Mouse (Mus musculus) layer of hippocampus, adult 9-10 months (tissue): ENCODE measurements around the gene Wipf2.
A peak's percentile ranks its signal among the peaks of the same experiment; 100 is the strongest.
"Not testable (repeated sequence)": the region's sequence is repeated elsewhere in the genome, so short reads cannot be mapped to it uniquely, and the experiment has no call there.

Experiments
- DNase-seq: peaks from one replicate; pipeline ENCODE4 v3.0.0; 2022; ENCODE audit warnings: low spot score

The Wipf2 gene

DNA sequence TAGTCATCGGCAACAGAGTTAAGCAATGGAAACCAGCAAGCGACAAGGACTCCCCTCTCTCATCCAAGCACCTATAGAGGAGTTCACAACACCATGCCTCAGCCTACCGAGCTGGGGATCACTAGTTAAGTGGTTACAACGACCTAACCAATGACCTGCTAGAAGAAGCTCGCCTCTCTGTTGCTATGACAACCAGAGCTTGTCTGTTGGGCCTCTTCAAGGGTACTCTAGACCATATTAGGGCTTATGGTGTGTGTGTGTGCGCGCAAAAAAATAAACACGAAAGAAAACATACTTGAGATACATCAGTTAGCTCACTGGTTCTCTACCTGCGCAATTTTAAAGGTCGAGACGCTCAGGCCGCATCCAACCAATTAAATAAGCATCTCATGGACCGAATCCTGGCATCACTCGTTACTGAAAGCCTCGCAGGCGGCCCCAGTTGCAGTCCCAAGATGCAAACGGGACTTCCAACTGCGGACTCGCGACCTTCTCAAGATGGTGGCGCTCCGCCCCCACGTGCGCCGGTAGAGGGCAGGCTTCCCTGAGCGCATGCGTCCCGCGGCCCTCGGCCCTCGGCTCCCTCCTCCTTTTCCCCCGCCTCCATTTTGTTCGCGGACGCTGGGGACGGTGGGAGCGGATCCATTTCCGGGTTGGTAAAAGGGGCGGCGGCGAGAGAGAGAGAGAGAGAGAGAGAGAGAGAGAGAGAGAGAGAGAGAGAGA, at the start of gene Wipf2:
TSS of gene Wipf2 (plus strand) at position 611 of the 723 bp plus-strand sequence.
- DNase-seq = peak; percentile 86

GRCm38 (mm10) chr11:98816706-98817239, 46.7 kb upstream of the Wipf2 start:
- no peak for DNase-seq

DNA sequence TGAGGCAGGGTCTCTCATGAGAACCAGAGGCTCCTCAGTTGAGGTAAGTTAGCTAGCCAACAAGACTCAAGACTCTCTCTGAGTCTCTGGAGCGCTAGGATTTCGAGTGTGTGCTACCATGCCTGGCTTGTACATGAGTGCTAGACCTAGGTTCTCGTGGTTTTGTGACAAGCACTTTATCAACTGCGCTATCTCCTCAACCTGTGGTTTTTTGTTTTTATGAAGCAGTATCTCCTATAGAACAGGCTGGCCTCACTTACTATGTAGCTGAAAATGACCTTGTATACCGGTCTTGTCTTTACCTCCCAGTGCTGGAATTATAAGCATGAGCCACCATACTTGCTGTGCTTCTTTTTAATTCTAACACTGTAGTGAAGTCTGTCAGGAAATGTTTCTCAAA, 42.5 kb upstream of the Wipf2 start:
- no peak for DNase-seq

GRCm38 (mm10) chr11:98826071-98826470, 37.4 kb upstream of the Wipf2 start:
- DNase-seq = not testable (repeated sequence)

GRCm38 (mm10) chr11:98827877-98828276, 35.6 kb upstream of the Wipf2 start:
- DNase-seq = no peak

GRCm38 (mm10) chr11:98829091-98829775, 34.2 kb upstream of the Wipf2 start:
- no peak for DNase-seq

GRCm38 (mm10) chr11:98829875-98830274, 33.6 kb upstream of the Wipf2 start:
- no peak for DNase-seq

DNA sequence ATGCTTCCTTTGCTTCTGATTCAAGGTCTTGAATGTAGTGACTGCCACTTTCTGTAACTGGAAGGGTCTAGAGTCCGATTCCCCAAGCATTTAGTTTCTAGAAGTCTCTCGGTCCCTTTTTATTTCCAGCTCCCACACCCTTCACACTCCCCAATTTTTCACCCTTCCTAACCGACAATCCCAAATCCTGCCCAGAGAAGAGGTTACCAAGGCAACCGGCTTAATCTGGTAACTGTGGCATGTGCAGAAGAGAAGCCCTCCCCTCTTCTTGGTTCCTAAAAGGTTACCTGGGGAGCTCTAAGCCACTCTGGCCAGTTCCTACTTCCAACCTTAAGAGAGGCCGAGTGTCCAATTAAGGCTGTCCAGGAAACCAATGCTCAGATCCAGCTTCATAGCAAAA, 28.1 kb upstream of the Wipf2 start:
- DNase-seq = no peak

DNA sequence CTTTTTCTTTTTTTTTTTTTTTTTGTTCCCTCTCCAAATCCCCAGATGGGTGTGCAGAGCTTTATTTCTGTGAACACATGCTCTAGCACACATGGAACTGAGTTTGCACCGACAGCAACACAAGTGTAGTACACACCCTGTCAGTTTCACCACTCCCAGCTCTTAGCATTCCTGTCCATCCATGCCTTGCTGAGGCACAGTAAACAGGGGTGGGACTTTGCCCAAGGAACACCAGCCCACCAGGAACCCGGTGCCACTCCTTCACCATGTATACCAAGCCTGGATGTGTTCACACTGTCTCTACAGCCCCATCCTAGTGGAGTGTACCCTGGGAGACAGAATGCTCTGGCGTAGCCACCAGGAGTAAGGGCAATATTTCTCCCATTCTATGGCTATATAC, 27.7 kb upstream of the Wipf2 start:
- DNase-seq = no peak

DNA sequence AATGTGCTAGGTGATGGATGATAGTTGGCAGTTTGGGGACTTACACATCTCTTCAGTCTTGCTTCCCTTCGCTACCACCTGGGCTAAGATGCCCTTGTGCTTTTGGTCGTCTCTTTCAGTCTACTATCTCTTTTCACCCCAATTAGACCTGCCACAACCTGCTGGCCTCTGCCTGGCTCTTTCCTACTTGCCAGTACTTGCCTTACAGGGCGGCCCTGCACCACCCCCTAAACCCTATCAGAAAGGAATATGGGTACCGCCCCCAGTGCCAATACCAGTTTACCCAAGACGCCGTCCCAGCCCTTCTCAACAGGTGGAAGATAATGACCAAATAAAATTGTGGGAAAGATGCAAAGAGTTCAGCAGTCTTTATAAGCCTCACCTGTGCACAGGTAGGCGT, 27.3 kb upstream of the Wipf2 start:
- no peak for DNase-seq

DNA sequence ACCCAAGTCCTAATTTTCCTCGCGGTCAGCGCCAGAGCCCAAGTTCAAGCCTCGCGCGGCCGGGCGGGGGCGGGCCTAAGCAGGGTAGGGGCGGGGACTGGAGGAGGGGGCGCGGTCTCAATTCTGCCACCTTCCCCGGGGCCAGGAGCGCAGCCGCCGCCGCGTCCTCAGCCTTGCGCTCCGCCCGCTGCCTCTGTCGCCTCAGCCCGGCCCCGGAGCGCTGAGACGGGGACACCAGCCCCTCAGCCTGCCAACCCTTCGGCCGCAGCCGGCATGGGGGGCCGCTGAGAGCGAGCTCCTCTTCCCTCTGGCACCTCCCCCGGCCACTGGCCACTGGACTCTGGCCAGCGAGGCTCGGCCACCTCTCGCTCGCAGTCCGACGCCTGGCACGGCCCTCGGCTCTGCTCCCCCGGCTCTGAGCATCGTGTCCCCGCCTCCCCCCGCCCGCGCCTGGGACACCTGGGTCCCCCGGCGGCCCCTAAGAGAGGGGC, 26.7 kb upstream of the Wipf2 start, which contains the start of gene Rapgefl1:
TSS of gene Rapgefl1 (plus strand) at position 135 of the 491 bp plus-strand sequence.
- DNase-seq = no peak

- no peak for DNase-seq
These were observed 26.2 kb upstream of the Wipf2 start for GRCm38 (mm10) chr11:98837231-98837704.

GRCm38 (mm10) chr11:98837917-98838316, 25.5 kb upstream of the Wipf2 start:
- DNase-seq = no peak

DNA sequence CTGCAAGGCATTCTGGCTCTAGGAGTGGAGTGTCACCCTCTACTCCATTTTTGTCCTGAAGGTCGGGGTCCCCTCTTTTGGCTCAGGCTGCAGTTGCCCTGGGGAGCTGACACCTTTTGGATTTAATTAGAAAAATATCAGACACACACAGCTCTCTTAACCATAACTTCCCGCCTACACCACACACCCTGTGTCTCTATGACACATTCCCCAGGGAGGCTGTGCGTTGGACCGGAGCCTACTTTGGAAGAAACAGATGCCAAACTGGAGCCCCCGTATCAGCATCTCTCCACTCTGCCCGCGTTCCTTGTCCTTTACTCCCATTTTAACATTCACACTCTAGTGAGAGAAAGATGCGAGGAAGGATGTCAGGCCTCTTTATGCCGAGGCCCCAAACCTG, 24.9 kb upstream of the Wipf2 start:
- no peak for DNase-seq

GRCm38 (mm10) chr11:98839402-98839801, 24.0 kb upstream of the Wipf2 start:
- no peak for DNase-seq

- DNase-seq = no peak
These were observed 23.5 kb upstream of the Wipf2 start for GRCm38 (mm10) chr11:98839897-98840296.

- no peak for DNase-seq
These were observed 17.4 kb upstream of the Wipf2 start for GRCm38 (mm10) chr11:98846016-98846415.

GRCm38 (mm10) chr11:98846865-98847604, 16.4 kb upstream of the Wipf2 start:
- no peak for DNase-seq

DNA sequence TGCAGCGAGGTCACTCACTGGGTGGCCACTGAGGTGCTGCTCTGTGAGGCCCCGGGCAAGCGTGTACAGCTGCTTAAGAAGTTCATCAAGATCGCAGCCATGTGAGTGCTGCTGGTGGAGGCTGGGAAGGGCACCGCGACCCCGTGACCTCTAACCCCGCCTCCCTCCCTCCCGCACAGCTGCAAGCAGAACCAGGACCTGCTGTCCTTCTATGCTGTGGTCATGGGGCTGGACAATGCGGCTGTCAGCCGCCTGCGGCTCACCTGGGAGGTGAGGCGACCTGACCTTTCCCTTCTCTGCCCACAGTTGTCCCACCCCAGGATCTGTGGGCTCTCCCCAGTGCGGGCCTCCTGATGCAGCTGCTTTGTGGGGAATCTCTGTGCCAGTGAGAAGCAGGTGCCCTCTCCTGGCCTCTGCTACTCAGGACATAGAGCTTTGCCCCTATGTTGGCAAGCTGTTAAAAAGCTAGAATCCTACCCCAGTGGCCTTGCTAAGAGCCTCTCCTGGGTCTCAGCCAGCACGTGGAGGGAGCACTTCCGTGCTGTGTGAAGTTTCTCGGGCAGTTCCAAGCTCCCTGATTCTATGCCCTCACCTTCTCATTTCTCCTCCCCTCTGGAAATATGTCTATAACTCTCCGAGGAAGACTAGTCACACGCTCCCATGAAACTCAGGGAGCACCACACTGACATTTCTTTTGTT, 14.1 kb upstream of the Wipf2 start:
- DNase-seq = no peak

DNA sequence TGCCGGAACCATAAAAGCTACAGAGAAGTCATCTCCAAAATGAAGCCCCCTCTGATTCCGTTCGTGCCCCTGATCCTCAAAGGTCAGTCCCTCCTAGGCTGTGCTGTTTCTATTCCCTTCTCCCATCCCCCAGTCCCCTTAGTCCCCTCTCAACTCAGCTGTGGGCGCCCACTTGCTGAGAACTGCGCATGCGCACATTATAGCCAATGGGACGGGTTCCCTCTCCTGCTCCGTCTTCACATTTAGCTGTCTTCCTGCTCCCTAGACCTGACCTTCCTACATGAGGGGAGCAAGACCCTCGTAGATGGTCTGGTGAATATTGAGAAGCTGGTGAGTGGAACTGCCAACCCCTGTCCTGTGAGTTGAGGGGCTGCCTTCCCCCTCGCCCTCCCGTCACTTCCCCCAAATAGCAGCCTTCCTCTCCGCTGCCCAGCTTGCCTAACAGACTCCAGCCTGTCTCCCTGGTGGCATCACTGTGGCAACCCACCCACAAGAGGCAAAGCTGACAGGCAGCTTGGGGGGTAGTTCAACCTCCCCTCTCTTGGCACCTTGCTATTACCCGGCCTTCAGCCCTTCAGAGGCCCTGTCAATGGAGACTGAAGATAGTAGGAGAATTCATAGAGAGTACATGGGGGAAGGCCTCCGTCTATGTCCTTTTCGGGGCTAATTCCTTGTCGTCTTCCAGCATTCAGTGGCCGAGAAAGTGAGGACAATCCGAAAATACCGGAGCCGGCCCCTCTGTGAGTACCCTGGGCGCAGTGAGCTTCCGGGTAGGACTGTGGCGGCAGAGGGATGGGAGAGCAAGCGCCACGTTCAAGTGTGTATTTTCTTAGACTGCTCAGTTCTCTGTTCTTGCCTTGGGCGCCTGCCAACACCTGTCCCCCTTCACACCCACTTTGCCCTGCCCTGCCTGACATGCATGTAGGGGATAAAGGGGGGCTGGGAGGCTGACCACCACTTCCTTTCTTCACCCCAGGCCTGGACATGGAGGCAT, 13.0 kb upstream of the Wipf2 start:
- DNase-seq = no peak
